Mouse (Mus musculus) urinary bladder, adult 2 months (tissue): ENCODE measurements around the gene Zic4. TPM values are rescaled to one million over a fixed set of nuclear protein-coding genes. Genes with fewer than 3 reads are reported as not detected.

Source experiments
- DNase-seq: peaks from one replicate; pipeline ENCODE4 v3.0.0; 2022; ENCODE audit warnings: low spot score
- polyA plus RNA-seq: library from polyadenylated mRNA; depleted of rRNA; stranded (reverse); fragments of >200 nt; gene quantifications from 2 replicates; pipeline ENCODE4 v1.2.3, GENCODE M21; 2012

Zic4 gene
- polyA plus RNA-seq, 1 experiment = not detected

GRCm38 (mm10) chr9:91380458-91380914, 18.3 kb downstream of the Zic4 start:
- DNase-seq = no peak

DNA sequence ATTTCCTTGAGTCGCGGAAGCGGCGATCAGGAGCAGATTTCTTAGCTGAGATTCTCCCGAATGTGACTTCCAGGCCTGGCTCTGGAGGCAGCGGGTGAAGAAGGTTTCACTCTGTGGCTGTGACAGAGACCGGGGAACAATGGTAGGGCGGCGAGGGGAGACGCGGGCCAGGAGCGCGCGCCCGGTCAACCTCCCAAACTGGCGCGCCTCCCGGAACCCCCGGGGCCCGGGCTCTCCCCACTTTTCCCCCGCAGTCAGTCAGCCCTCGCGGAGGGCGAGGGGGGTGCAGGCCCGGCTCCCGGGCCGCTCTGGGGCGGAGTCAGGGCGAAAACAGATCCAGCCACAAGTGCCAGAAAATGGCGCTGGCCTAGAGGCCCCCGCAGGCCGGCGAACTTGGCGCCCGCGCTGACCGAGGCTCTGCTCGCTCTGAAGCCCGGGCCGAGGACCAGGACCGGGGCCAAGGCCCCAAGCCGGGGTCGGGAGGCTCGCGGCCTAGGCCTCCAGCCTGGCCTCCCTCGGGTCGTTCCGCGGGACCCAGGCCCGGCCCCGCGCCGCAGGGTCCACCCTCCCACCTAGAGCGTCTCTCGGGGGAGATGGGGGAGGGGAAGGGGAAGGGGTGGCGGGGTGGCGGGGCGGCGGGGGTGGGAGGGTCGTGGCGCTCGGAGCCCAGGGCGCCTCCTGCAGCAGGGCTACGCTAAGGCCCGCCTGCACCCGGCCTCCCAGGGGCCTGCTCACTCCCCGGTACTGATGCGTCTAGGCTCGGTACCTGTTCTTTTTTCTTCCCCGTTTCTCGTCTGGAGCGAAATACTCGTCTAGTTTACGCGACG, 19.3 kb downstream of the Zic4 start:
- DNase-seq = no peak

DNA sequence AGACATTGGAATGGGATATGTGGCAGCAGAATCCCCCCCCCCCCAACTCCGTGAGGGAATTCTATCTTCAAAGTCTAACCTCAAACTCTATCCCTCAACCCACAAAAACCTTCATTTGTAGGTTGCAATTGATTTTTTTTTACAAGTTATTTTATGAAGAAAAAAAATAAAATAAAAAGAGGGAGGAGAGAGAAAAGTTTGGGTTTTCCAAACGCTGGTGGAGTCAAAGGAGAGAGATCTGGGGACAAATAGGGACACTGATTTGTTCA, 19.8 kb downstream of the Zic4 start:
- DNase-seq = no peak

GRCm38 (mm10) chr9:91382471-91383255, 20.4 kb downstream of the Zic4 start:
- no peak for DNase-seq

DNA sequence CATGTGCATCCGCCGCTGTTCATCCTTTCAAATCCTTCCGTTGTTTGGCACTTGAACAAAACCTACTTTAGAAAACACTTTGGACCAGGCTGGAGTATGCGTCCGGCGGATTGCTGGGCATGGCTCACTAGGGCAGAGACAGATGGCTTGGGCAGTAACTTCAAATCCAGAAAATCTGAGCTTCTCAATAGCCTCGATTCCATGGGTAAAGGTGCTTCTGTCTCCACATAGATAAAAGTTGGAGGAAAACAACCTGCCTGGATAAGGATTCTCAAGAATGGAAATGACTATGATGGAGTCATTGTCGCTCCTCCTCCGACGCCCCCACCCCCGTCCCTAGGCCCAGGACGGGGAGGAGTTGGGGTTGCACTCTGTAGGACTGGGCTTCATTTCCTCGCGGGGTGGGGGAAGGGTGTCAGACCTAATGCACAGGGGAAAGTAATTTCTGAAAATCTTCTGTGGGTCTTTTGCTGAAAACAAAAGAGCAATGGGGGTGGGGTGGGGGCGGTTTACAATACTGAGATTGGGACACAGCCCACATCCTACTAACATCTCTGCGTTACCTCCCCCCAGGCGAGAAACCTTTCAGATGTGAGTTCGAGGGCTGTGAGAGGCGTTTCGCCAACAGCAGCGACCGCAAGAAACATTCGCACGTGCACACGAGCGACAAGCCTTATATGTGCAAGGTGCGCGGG, 21.4 kb downstream of the Zic4 start:
- DNase-seq = no peak

DNA sequence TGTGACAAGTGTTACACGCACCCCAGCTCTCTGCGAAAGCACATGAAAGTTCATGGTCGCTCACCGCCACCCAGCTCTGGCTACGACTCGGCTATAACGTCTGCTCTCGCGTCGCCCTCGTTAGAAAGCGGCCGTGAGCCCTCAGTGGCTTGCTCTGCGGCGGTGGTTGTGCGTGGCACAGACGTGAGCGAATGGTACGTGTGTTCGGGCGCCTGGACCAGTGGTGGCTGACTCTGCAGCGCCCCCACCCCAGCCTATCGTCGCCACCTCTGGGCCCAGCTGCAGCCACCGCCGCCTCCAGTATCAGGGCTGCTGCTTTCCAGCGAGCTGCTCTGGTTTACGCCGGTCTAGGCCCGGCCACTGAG, 21.9 kb downstream of the Zic4 start:
- no peak for DNase-seq

DNA sequence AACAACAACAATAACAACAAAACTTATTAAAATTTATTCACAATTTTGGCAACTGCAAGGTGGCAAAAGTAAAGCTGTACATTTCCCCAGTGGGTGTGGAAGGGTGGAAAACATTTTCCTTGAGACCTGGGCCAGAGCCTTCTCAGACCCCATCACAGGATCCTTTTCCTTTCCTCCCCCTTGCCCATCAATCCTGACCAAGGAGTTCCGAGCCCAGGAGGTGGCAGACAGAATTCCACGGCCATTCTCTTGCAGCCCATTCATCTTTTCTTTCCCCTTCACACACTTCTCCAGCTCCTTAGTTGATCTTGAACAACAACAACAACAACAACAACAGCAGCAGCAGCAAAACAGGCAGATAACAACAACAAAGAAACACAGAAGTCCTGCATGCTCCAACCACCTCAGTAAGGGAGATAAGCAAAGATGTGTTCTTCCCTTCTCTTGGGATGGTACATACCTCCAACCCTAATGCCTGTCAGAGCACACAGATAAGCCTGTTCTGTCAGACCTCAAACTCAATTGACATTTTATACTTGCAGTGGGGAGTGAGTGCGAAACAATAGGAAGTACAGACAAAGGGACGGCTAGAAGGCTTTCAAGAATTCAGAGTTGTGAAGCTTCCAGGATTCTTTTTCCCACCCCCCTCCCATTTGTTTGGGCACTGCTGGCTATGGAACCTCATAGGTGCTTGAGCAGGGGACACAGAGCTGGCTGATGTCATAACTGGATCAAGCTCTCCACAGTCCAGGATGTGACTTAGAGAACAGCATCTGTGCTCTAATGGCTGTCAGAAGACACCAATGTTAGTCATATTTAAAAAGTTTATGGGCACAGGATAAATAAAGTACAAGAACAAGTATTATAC, 22.7 kb downstream of the Zic4 start:
- DNase-seq = no peak

GRCm38 (mm10) chr9:91385561-91386430, 23.6 kb downstream of the Zic4 start:
- no peak for DNase-seq

GRCm38 (mm10) chr9:91386502-91386890, 24.3 kb downstream of the Zic4 start:
- DNase-seq = no peak

GRCm38 (mm10) chr9:91386891-91387739, 24.9 kb downstream of the Zic4 start:
- DNase-seq = no peak

DNA sequence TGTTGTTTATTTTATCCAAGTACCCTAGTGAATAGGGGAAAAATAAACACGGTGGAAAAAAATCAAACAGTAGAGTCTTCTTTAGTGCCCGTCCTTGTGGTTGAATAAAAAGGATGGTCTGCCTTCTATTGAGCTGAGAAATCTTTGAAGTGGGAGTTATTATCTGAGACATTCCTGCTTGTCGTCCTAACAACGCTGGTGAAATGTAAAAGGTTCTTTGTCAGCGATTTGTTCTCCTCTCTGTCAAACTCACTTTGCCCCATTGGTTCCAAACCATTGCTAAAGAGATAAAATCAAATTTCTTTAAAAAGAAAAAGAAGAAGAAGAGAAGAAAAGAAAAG, 25.5 kb downstream of the Zic4 start:
- DNase-seq = no peak

DNA sequence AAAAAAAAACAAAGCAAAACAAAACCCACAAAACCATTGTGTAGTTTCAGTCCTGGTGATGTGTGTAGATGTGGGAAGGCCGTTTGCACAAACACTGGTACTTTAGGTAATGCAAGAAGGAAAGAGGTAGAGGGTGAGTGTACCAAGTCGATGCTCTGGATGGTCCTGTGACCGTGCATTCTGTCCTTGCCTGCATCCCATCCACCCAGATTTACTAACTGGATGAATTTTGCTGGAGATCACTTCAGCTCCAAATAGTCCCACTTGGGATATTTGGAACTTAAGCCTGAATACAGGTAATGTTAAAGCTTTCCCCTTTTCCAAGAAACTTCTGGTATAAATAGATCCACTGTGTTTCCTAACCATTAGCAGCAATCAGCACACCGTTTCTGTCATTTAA, 26.0 kb downstream of the Zic4 start:
- DNase-seq = no peak

GRCm38 (mm10) chr9:91393376-91394068, 31.3 kb downstream of the Zic4 start:
- no peak for DNase-seq

- no peak for DNase-seq
These were observed 32.0 kb downstream of the Zic4 start for GRCm38 (mm10) chr9:91394211-91394646.

- no peak for DNase-seq
These were observed 33.0 kb downstream of the Zic4 start for GRCm38 (mm10) chr9:91395066-91395772.

DNA sequence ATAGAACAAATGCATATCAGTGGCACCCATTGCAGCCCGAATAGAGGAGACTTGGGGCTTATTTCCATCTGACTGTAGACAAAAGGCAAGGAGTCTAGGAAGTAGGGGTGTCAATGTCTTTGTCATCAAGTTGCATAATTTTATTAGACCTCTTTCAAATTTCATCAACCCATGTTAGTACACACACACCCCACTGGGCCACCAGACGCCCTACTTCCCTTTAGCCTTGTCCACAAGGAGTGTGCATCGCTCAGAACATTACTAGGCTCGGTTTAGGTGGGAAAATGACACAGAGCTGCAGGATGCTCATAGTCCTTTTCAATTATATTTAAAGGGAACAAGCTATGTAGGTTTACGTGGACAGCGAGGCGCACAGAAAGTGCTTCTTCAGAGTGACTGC, 37.8 kb downstream of the Zic4 start:
- no peak for DNase-seq

DNA sequence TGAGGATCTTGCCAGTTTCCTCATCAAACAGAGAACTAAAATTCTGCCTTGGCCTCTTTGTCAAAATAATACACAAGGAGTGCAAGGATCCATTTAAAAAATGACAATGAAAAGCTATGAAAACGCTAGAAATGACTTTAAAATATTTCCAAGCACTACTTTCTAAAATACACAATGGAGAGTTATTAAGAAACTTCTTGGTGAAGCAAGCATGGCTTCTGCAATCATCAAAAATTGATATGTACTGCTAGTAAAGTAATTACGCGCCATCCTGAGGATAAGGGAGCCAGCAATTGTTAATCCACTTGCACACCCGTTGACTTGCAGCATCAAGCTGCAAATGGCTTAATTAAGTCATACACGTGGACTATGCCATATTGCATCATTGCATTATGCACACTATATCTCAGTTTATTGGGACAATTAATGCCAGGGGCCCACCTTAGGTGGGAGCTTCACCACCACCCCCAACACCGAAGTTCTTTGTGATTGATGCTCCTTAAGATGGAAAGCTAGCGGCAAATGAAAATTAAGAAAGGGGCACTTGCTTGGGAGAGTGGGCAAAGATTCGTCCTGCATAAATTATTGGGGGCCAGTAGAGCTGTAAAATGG, 38.4 kb downstream of the Zic4 start:
- DNase-seq = no peak

DNA sequence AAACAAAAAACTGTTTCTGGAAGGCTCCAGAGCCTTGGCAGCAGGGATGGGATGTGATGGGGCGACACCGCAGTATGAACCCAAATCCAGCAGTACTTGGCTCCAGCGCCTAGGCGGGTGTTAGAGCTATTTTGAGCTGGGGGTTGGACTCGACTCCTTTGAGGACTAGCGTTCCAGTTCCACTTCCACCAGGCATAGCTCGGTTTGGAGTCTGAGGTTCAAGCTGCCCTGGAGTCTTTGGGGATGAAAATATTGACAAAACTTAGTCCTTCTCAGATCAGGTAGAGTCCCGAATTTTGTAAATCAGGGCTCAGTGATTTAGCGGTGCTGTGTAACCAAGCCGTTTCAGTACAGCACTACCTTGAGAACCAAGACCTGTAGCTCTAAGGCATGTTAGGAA, 39.3 kb downstream of the Zic4 start:
- no peak for DNase-seq
